Mouse (Mus musculus): ENCODE results near the gene Gpr135. TPM values are rescaled to one million over a fixed set of nuclear protein-coding genes. Genes with fewer than 3 reads are reported as not detected.

The Gpr135 gene
- polyA plus RNA-seq, 1 experiment from 2014 or later, result 0.24 TPM

DNA sequence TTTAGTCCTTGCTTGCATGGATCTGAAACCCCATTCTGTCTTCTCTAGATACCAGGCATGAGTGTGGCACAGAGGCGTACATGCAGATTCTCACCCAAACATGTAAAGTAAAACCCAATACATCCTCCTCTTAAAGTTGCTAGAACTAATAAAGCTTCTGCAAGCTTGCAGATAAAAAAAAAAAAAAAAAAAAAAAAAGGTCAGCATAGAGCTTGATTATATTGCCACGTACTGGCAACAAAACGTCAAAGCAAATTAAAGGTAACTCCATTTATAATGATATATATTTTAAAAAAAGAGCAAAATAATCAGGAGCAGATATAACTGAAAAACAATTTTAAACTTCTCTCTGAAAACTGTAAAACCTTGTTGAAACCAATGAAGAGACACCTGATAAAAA, 29.7 kb downstream of the Gpr135 start:
- Histone ChIP-seq H3K36me3 (no peaks in the 10 kb centered on the region), H3K27me3 (ENCODE audit: low read depth, poor library complexity, severe bottlenecking) (no peaks in the 10 kb centered on the region), H3K9me3 (replicated peaks) (no peaks in the 10 kb centered on the region), H3K27ac (no peak overlapping the region), H3K4me1 (no peaks in the 10 kb centered on the region; the same call in 1 of the 2 replicates), H3K4me3 (no peak overlapping the region)
- DNase-seq (ENCODE audit: low spot score), result no peak
- 95% methylated on average over 3 of the region's 3 CpGs for WGBS

DNA sequence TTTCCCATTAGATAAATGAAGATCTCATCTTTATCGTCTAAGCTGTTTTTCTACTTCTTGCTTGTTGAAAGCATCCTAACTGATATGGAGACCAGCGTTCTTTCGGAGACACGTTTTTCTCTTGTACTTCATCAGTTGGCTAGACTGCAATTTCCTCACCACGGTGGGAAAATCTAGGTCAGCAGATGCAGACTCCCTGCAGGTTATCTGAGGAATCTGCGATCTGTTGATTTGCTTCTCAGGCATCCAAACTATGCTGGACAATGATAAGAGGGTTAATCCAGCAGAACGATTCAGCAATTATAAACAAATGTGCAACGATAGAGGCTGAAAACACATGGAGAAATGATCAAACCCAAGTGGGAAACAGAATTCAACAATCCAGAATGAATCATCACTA, 31.4 kb downstream of the Gpr135 start:
- 87% methylated on average over 8 of the region's 8 CpGs for WGBS
- no peak overlapping the region for H3K27ac ChIP-seq
- no peaks in the 10 kb centered on the region for H3K36me3 ChIP-seq
- H3K9me3 ChIP-seq (replicated peaks), result no peaks in the 10 kb centered on the region
- no peak overlapping the region for H3K4me3 ChIP-seq
- no peaks in the 10 kb centered on the region for H3K27me3 ChIP-seq (ENCODE audit: low read depth, poor library complexity, severe bottlenecking)
- DNase-seq (ENCODE audit: low spot score), result no peak
- no peaks in the 10 kb centered on the region; the same call in 1 of the 2 replicates for H3K4me1 ChIP-seq

DNA sequence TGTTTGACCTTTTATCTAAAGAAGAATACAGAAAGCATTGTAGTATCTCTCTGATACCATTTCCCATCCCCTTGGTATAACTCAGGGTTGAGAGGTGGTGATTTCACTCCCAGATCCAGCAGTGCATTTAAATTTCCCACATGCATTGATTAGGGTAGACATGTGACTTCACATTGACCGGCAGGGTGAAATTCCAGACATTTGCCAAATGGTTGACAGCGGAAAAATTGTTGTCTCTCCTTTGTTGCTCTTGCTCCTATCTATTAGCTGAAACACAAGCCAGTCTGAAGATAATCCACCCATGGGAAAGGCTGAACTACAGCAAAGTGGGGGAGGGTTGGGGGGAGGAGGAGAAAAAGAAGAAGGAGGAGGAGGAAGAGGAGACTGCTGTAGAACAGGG, 32.1 kb downstream of the Gpr135 start:
- H3K9me3 ChIP-seq (replicated peaks), result no peaks in the 10 kb centered on the region
- no peaks in the 10 kb centered on the region for H3K36me3 ChIP-seq
- no peak overlapping the region for H3K27ac ChIP-seq
- WGBS, result 73% methylated on average over 2 of the region's 2 CpGs
- H3K4me1 ChIP-seq, result no peaks in the 10 kb centered on the region; the same call in 1 of the 2 replicates
- no peak for DNase-seq (ENCODE audit: low spot score)
- no peaks in the 10 kb centered on the region for H3K27me3 ChIP-seq (ENCODE audit: low read depth, poor library complexity, severe bottlenecking)
- H3K4me3 ChIP-seq, result no peak overlapping the region

DNA sequence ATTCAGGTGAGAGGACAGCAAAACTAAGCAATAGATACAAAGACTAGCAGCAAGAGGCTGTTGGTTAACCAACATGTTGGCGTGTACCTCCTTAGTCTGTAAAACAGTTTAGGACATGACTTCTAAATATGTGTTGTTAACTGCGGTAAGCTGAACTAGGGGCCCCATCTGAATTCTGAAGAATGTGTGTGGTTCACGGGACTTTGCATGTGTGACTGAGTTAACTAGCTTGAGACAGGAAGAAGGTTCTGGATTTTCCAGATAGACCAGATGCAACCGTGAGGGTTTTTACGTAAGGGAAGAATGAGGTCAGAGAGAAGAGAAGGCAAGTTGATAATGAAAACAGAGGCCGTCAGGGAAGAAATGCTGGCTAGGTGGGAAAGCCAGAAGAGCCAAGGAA, 33.9 kb downstream of the Gpr135 start:
- Histone ChIP-seq H3K4me1 (no peaks in the 10 kb centered on the region; the same call in 1 of the 2 replicates), H3K4me3 (no peak overlapping the region), H3K9me3 (replicated peaks) (no peaks in the 10 kb centered on the region), H3K27me3 (ENCODE audit: low read depth, poor library complexity, severe bottlenecking) (no peaks in the 10 kb centered on the region), H3K36me3 (no peaks in the 10 kb centered on the region), H3K27ac (no peak overlapping the region)
- no peak for DNase-seq (ENCODE audit: low spot score)
- 90% methylated on average over 6 of the region's 6 CpGs for WGBS

DNA sequence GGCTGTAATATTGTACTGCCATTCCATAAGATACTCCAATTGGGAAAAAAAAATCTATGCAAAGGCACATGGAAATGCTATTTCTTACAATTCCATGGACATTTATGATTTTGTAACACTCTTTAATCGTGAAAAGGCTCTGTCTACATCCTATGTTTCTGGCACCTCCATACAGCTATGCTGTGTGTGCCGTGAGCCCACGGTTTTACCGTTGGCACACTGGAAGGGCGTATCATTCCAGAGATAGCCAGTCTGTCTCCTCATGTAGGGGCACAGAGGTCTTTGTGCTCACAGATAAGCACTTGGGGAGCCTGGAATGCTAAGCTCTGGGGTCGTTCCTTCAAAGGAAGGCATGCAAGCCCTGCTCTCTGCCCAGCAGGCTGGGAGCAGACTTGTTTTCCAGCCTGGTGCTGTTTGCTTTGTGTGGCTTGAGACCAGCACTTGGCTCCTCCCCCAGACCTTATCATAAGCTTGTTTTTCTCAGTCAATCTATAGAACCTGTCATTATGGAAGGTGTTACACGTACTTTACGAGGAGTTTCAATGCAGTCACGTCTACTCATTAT, 34.7 kb downstream of the Gpr135 start:
- no peak for DNase-seq (ENCODE audit: low spot score)
- Histone ChIP-seq H3K27me3 (ENCODE audit: low read depth, poor library complexity, severe bottlenecking) (no peaks in the 10 kb centered on the region), H3K4me3 (no peak overlapping the region), H3K27ac (no peak overlapping the region), H3K36me3 (no peaks in the 10 kb centered on the region), H3K4me1 (no peaks in the 10 kb centered on the region; the same call in 1 of the 2 replicates), H3K9me3 (replicated peaks) (no peaks in the 10 kb centered on the region)
- WGBS, result 67% methylated on average over 9 of the region's 9 CpGs

DNA sequence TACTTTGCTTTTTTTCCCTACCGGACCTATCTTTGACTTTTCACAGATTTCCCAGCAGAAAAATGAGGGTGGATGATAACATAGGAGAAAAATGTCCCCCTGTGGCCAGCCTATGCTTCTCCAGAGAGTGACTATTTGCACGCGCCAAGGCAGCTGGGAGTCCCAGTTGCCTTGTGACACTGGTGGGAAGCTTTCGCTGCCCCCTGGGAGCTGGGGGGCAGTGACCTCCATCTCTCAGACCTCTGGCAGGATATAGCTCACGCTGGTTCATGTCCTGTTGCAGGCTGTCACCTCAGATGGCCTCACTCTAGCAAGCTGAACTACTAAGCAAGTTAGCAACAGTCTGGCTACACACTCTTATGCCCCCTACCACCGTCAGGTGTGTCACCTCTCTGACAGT, 39.1 kb downstream of the Gpr135 start:
- no peaks in the 10 kb centered on the region for H3K9me3 ChIP-seq (replicated peaks)
- H3K4me3 ChIP-seq, result no peak overlapping the region
- H3K4me1 ChIP-seq, result no peaks in the 10 kb centered on the region; the same call in 1 of the 2 replicates
- H3K27me3 ChIP-seq (ENCODE audit: low read depth, poor library complexity, severe bottlenecking), result no peaks in the 10 kb centered on the region
- H3K36me3 ChIP-seq, result no peaks in the 10 kb centered on the region
- H3K27ac ChIP-seq, result no peak overlapping the region
- no peak for DNase-seq (ENCODE audit: low spot score)
- WGBS, result 88% methylated on average over 6 of the region's 6 CpGs

DNA sequence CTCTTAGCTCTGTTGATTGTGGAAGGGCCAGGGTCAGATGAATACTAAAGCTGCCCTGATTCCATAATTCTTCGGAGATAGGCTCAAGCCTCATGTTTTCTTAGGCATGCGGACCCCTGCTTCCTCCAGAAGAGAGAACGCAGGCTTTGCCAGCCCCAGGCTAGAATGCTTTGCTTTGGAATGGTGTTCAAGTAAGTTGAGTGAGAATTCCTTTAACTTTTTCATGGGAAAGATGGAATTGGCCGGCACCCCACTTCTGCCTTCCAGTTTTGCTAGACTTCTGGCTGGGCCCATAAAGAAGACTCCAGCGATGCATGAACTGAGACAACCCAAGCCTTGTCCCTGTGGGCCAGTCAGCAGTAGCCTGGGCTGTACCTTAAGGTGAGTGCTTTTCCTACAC, 39.8 kb downstream of the Gpr135 start:
- Histone ChIP-seq H3K27me3 (ENCODE audit: low read depth, poor library complexity, severe bottlenecking) (no peaks in the 10 kb centered on the region), H3K4me1 (no peaks in the 10 kb centered on the region; the same call in 1 of the 2 replicates), H3K36me3 (no peaks in the 10 kb centered on the region), H3K9me3 (replicated peaks) (no peaks in the 10 kb centered on the region), H3K27ac (no peak overlapping the region), H3K4me3 (no peak overlapping the region)
- WGBS, result 94% methylated on average over 5 of the region's 5 CpGs
- no peak for DNase-seq (ENCODE audit: low spot score)

DNA sequence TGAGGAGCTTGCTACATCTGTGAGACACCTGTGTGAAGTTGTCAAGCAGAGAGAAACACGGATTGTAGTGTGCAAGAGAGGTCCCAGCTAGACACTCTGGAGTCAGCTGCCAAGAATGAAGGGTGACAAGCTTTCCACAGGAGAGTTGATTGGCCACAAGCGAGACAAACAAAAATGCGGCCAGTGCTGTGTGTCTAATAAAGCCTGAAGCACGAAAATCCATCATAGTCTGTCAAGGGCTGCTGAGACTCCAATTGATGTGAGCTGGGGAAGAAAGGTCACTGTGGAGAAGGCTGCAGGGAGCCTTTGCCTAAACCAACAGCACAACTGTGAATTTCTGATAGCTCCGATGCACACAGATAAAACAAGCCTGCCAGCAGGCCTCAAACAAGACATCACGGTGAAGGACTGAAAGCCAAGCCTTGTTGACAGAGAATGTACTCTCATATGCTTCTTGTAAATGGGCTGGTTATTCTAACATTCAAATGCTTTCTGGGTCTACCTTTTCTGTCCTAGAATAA, 45.6 kb downstream of the Gpr135 start:
- H3K4me3 ChIP-seq, result no peak overlapping the region
- H3K9me3 ChIP-seq (replicated peaks), result no peaks in the 10 kb centered on the region
- H3K4me1 ChIP-seq, result peaks cover 6% of the 10 kb centered on the region; the same call in 1 of the 2 replicates
- H3K27me3 ChIP-seq (ENCODE audit: low read depth, poor library complexity, severe bottlenecking), result no peaks in the 10 kb centered on the region
- DNase-seq (ENCODE audit: low spot score), result no peak
- no peak overlapping the region for H3K27ac ChIP-seq
- 69% methylated on average over 6 of the region's 6 CpGs for WGBS
- no peaks in the 10 kb centered on the region for H3K36me3 ChIP-seq

DNA sequence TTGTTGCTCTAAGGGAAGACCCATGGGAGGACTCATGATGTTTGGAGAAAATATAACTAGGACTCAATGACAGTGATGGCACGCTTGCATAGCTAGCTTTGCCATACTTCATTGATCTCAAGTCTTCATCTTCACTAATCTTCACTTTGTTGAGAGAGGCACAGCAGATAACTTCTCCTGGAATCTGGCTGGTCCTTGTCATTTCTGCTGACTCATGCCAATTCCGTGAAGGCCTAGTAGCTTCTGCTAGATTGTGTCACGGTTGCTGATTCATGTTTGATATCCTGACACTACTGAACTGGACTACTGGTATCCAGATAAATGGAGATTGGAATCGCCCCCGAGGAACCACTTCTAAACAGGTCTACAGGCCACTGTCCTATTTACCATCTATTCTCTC, 47.4 kb downstream of the Gpr135 start:
- Histone ChIP-seq H3K27me3 (ENCODE audit: low read depth, poor library complexity, severe bottlenecking) (no peaks in the 10 kb centered on the region), H3K4me1 (peaks cover 6% of the 10 kb centered on the region; the same call in 1 of the 2 replicates), H3K9me3 (replicated peaks) (no peaks in the 10 kb centered on the region), H3K4me3 (no peak overlapping the region), H3K27ac (no peak overlapping the region), H3K36me3 (no peaks in the 10 kb centered on the region)
- no peak for DNase-seq (ENCODE audit: low spot score)
- WGBS, result 95% methylated on average over 5 of the region's 5 CpGs

DNA sequence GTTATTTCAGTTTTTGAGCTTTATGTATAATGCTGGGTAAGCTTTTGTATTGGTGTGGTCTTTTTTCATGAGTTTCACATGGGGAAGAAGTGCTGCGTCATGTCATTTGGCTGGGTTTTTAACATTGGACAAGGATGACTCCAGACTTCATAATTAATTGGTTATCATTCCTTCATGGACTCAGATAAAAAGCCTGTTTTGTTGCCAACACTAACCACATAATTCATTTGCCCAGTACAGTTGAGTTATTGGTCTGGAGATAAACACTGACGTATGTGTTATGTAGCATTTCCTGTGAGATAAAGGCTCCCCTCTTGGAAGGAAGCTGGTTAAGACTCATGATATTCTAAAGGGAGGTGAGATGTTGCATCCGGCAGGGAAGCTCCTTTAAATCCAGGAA, 48.1 kb downstream of the Gpr135 start:
- no peak overlapping the region for H3K27ac ChIP-seq
- H3K36me3 ChIP-seq, result no peaks in the 10 kb centered on the region
- WGBS, result 94% methylated on average over 3 of the region's 3 CpGs
- H3K4me3 ChIP-seq, result no peak overlapping the region
- H3K27me3 ChIP-seq (ENCODE audit: low read depth, poor library complexity, severe bottlenecking), result no peaks in the 10 kb centered on the region
- peaks cover 6% of the 10 kb centered on the region; the same call in 1 of the 2 replicates for H3K4me1 ChIP-seq
- H3K9me3 ChIP-seq (replicated peaks), result no peaks in the 10 kb centered on the region
- DNase-seq (ENCODE audit: low spot score), result no peak

DNA sequence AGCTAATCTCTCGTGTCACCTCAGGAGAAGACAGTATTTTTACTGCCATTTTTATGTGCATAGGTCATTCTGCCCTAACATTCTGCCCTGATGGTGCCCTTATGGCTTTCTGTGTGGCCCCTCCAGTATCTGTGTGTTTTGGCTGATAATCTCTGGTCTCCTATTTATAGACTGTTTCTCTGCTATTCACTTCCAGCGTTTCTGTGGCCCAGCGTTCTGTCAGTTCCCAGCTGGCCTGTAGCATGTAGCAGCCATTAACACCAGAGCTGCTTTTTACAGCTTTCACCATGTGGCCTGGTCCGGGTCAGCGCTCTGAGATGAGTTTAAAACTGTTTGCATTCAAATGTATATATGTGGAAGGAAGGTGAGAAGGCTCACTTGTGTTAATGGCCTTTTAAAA, 49.4 kb downstream of the Gpr135 start:
- 57% methylated on average over 5 of the region's 5 CpGs for WGBS
- Histone ChIP-seq H3K4me1 (peaks cover 6% of the 10 kb centered on the region; the same call in 1 of the 2 replicates), H3K9me3 (replicated peaks) (no peaks in the 10 kb centered on the region), H3K27ac (no peak overlapping the region), H3K36me3 (no peaks in the 10 kb centered on the region), H3K4me3 (no peak overlapping the region), H3K27me3 (ENCODE audit: low read depth, poor library complexity, severe bottlenecking) (no peaks in the 10 kb centered on the region)
- DNase-seq (ENCODE audit: low spot score), result no peak

DNA sequence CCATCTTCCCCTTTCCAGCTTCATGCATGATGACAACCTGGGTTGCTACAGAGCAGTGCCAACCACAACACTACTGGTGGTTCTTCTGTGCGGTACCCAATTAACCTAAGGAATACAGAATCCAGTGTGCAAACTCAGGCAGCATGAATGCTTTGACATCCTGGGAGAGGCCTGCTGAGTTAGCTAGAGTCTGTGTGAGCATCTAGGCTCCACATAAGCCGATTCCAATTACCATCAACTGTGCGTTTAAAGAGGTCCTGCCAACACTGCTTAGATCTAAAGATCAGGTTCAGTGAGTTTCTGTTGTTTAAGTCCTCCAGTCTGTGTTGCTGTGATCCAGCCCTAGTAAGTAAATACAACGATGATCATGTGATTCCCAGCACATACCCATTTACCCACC, 50.6 kb downstream of the Gpr135 start:
- DNase-seq (ENCODE audit: low spot score), result no peak
- Histone ChIP-seq H3K9me3 (replicated peaks) (no peaks in the 10 kb centered on the region), H3K36me3 (no peaks in the 10 kb centered on the region), H3K4me1 (peaks cover 6% of the 10 kb centered on the region; the same call in 1 of the 2 replicates), H3K4me3 (no peak overlapping the region), H3K27me3 (ENCODE audit: low read depth, poor library complexity, severe bottlenecking) (no peaks in the 10 kb centered on the region), H3K27ac (no peak overlapping the region)
- WGBS, result 91% methylated on average over 4 of the region's 4 CpGs

Measured in limb, embryonic 10.5 days (tissue).